Mouse (Mus musculus) testis, adult 2 months (tissue): ENCODE measurements around the gene Srsf3.

Experiments
- CTCF ChIP-seq: fragments of 200-500 bp; IDR thresholded peaks from 2 replicates; pipeline ENCODE4 v1.5.1; 2012; ENCODE audit warnings: low read depth, mild to moderate bottlenecking, inconsistent platforms, low read length, moderate library complexity; ENCODE audit not compliant: control insufficient read depth, insufficient read depth, insufficient replicate concordance
- POLR2A ChIP-seq: fragments of 200-500 bp; IDR thresholded peaks from 2 replicates; pipeline ENCODE4 v1.6.1; 2012; ENCODE audit warnings: low read depth, mild to moderate bottlenecking, inconsistent platforms, low read length, moderate library complexity; ENCODE audit not compliant: control insufficient read depth

DNA sequence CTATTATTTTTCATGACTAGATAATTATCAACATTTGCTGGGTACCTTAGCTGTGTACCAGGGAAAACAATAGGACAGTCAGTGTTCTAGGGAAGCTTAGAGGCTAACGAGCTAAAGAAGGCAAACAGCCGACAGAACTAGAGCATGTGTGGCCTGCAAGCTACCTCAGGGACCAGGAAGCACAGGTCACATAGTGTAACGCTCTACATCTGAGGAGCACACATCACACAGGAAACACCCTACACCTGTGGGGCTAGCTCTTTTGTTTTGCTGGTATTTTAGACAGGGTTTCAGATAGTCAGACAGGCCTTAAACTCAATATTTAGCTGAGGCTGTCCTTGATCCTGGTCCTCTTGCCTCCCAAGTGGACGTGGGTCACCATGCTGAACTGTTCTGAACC lies 37.8 kb upstream of the Srsf3 start:
- no peak for TF ChIP-seq CTCF
- no peak for TF ChIP-seq POLR2A
